Mouse (Mus musculus) spleen, postnatal 14 days (tissue): ENCODE data around the gene Thsd7b.
"Not testable (repeated sequence)": the region's sequence is repeated elsewhere in the genome, so short reads cannot be mapped to it uniquely, and the experiment has no call there.

Experiments
- DNase-seq, 2 experiments: peaks; one replicate each; pipeline ENCODE4 v3.0.0; 2021 to 2022; ENCODE audit warnings: low spot score in 2 of 2

The Thsd7b gene

DNA sequence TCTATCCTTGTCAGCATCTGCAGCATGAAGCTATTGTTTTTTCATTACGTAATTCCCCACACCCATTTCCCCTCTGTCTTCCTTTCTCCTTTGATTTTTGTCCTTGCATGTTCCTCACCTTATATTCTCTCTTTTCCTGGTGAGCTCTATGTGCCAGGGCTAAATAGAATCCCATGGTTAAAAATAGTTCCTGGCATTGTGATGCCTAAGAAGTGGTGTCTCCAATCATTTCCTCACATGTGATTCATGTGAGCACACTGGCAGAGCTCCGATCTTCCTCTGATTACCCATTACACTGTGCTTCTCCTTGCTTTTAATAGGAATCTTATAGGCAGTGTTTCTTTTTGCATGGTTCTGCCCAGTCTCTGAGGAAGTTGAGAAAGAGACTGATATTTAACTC lies 826.1 kb downstream of the Thsd7b start:
- no peak for DNase-seq

DNA sequence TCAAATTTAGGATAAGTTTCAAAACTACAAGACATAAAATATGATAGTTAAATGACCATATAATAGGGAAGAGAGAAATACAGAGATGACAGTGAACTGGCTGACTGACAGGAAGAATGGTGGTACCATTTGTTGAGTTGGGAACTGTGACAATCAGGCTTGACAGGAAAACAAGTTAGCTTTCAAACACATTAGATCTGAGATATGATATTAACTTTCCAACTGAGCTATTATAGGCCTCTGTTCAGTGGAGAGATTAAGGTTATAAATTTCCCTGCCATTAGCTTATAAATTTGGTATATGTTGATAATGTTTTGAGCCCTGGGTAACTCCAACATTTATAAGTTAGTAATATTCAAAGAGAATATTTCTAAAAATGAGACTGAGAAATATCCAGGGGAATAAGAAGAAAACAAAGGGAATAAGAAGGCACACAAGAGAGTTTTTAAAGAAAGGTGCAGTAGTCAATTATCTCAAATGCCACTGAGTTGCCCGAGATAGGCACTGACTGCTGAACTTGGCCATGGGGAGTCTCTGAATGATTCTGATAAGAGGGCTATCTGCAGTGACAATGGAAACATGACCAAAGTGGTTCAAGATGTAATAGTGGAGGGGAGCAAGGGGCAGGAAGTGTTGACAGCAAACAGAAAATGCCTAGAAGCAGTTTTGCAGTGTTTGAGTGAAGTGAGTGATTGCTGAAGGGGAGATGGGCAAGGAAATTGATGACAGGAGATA lies 839.6 kb downstream of the Thsd7b start:
- no peak for DNase-seq

DNA sequence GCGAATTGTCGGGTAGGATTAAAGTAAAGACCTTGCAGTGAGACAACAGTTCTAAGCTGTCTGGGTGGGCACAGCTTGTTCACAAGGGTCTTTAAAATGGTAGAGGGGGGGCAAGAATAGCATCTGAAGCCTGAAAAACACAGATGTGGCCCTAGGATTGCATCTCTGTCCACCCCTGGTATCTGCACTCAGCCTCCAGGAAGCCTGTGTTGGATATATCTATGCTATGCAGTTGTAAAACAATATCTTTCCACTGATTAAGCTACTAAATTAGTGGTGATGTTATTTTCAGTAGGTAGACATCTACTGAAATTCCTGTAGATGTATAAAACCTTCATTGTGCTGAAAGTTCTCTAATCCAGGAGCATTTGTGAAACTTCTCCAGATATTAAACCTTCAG lies 840.4 kb downstream of the Thsd7b start:
- DNase-seq = no peak

DNA sequence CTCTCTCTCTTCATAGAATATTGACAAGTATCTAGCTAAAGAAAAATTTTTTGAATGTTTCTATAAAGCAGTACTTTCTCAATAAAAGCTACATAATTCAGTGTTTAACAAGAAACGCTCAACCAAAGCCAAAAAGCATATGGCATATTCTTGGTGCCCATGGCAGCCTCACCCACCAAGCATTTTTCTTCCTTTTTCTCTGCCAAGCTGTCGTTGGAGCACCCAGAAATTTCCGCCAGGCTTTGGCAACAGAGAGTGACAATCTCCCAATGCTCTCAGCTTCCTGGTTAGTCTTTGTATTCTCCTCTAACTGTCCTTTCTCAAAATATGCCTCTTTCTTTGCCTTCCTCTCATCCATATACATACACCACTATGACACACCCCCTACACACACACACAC lies 857.8 kb downstream of the Thsd7b start:
- no peak for DNase-seq

DNA sequence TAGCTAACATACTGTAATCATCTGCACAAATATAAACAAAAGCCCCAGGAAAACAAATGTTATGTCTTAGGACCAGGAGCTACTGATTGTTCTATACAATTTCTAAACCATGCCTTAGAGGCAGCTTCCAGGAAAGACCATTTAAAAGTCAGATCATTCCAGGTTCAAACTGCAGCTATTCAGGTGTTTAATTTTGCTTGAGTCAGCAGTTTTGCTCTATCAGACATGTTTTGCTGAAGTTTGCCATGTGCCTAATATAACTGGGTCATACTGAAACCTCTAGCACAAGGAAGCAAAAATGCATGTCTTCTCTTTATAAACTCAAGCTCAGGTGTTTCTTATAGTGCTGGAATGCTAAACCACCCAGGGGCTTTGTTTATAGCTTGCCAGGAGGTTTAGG lies 893.1 kb downstream of the Thsd7b start:
- DNase-seq = no peak

DNA sequence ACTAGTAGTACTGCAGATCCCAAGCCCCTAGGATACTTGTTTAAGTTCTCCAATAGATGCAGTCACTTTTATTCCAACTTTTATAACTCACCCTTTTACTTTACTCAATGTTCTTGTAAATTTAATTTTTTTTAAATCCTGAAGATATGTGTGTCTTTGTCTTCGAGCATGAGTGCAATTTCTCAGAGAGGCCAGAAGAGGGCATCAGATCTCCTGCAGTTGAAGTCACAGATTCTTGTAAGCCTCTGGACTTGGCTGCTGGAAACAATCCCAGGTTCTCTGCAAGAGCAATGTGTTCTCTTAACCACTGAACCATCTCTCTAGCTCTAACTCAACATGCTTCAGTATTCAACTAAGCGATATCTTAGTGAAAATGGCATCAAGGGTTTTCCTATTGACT lies 894.2 kb downstream of the Thsd7b start:
- DNase-seq = no peak

DNA sequence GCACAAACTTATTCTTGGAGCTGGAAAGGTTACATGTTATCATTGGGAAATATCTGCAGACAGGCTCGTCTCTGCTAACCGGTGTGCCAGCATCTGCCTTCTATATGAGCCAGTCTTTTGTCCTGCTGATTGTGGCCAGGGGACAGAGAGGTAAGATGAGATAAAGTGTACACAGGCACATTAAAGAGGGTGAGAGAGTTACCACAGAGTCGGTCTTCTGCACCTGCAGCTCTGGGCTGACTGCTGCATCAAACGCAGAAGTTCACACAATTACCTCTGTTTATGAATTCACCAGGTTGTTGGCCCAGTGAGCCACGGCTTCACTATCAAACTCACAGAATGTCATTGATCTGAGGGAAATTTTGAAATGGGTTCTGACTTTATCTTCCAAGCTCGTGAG lies 896.8 kb downstream of the Thsd7b start:
- DNase-seq = no peak

DNA sequence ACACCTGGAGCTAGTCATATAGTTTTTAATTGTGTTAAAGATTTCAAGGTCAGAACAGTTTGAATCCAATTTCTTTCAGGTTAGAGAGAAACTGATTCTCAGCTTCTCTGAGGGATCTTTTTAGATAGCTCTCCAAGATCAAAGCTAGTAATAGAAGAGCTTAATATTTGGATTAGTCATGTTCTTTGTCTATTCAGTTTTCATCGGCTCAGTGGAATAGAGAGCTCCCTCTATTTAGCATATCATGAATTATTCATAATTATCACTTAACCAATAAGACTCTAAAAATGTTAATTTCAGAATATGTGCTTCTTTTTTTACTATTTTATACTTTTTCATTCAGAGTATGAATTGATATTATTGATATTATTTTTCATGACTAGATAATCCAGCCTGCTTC lies 897.2 kb downstream of the Thsd7b start:
- DNase-seq = no peak

DNA sequence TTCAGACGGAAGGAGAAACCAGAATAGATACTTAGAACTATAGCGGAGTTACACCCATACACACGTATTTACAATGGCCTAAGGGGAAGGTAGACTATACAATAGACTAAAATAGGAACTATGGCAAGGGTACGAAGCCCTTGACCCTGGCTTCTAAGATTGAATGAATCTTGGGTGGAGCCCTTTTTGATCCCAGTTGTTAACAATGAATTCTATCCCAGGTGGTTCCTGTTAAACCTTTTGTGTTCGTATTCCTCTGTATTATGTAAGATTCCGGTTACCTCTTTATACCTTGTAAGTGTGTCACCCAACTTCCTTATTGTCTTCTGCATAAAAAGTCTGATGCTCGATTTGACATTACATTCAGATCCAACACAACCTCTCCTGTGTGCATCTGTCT lies 913.7 kb downstream of the Thsd7b start:
- not testable (repeated sequence) for DNase-seq

DNA sequence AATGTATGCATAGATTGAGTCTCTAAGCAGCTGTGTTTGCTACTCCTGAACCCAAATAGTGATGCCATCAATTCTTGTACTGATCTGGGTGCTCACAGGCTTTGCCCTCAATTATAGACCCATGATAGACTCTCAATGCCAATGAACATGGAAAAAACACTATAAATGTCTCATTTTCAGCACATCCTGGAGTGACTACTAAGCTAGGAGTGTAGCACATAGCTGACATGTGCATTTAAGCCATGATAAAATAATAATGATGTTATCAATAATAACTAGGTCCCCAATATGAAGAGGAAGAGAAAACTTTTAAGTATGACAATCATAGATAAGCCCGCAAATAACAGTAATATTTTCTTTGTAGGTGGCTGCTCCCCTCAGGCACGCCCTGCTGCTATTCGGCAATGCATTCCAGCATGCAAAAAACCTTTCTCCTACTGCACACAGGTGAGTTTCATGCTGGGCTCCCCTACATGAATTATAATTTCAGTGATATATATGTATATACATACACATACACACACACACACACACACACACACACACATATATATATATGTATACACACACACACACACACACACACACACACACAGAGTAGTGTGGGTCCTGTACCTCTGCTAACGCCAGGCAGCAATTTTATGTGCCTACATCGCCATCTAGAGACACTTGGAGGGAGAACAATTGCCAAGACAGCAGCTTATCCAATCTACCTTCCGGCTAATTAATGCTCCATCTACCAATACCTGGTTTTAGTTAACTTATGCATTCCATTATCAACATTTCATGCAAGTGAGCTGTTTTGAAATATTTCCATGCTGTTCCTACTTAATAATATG lies 919.3 kb downstream of the Thsd7b start:
- no peak for DNase-seq

DNA sequence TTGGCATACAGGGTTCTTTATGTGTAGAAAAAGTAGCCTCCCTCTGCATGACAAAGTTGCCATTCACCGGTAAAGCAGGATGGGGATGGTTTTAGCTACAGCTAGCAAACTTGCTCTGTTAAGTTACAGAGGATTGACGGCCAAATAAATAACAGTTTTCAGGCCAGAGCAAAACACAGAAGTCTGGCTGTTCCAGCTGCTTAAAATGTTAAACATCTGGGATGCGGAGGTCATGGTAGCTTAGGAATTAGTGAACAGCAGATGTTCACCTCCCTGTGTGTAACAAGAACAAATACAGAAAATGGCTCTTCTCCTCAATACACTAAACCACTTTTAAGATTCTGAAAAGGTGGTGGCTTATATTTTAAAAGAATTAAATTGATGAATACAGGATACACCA lies 944.3 kb downstream of the Thsd7b start:
- no peak for DNase-seq

DNA sequence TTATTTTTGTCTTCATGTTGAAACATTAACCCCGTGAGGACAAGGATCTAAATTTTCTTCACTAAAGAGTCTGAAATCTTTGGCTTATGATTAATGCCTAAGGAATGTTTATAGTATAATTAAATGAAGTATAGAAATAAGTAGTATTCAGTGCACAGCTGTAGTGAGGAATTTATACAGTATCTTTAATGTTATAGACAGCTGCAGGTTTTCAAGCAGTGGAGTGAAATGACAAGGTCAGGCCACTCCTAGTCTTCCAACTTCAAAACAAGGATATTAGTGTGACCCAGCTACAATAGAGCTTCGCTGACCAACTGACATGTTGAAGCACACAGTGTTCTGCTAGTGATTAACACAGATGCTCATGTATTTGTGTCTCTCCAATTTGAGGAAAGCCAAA lies 949.8 kb downstream of the Thsd7b start:
- no peak for DNase-seq

DNA sequence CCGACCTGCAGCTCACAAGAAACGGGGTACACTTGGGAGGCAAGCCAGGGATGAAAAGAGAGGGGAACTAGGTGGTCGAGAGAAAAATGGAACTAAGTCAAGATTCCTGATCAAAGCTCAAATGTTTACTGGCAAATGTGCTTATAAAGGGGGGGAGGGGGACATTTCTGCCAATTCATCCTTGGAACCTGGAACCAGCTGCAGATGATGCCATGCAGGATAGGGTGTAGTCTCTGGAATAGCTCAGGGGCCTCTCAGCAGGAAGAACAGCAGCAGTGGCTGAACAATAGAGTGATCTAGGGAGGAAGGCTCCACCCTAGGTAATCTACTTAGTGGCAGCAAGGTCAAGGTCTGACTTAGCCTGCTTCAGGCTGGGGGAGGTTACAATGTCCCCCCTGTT lies 972.5 kb downstream of the Thsd7b start:
- no peak for DNase-seq

DNA sequence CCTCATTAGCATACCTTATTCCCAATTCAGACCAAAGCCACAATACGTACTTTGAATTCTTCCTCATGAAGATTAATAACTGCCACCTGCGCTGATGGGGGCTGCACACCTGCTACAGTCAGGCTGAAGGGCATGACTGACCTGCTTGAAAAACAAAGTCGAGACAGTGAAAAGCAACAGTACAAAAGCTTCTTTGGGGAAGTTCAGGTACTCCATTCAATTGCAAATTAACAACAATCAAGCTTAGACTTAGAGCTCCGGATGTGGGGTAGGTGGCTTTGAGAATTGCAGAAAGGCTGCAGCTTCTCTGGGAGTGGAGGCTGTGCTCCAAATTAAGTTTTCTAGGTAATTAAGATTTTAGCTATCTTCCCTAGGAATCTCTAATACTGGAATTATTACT lies 973.2 kb downstream of the Thsd7b start:
- not testable (repeated sequence) for DNase-seq

DNA sequence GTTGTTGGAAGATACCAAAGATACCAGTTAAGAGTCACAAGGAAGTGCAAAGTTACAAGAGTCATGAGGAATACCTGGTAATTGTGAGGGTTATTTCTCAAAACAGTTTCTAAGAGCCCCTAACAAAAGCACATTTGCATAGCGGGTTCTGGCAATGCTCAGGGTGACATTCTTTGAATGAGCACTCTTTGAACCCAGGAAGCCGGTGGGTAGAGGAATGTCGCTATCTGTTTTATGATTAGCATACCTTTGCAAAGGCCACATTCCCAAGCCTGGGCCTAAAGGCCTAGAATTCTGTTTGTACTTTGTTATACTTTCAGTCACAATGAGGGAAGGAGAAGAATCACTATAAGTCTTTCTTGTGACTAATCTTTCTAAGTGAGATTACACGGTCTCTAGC lies 973.8 kb downstream of the Thsd7b start:
- not testable (repeated sequence) for DNase-seq

DNA sequence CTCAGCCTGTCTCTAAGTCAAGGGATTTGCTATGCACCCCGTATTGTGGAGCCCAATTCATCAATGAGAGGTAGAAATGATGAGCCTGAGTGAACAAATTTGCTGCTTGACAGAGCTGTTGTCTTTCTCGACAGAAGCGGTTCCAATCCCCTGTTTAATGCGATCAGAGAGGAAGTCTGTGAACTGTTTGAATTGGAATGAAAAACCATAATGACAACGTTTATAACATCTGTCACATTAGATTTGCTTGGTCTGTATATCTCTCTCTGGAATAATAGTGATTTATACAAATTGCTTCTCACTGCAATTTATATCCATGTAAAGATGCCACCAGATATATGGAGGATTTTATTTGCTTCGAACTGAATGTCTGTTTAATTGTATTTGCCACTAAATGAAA lies 988.9 kb downstream of the Thsd7b start:
- no peak for DNase-seq
